Mouse (Mus musculus): Measurements from ENCODE around the gene Gldc.

DNA sequence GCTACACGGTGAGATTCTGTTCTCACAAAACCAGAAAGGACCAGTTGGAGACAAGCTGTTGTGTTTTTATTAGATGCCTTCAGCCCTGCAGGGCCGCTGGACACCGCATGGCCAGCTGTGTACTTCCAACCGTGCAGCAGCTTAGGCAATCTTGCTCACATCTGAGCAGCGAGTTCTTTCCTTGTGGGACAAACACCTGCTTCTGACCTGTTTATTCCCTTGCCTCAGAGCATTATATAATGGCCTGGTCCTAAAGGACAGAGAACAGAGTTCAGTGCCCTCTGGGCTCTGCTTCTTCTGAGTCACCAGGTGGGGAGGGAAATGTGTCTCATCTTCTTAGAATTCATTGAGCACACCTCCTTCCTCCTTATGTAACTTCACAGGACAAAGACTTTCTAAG, 12.4 kb downstream of the Gldc start:
- TF ChIP-seq POLR2A (IDR thresholded peaks at IDR 0.05; ENCODE audit: borderline replicate concordance, low read depth, low read length): no peak
- no peak for TF ChIP-seq CTCF (IDR thresholded peaks at IDR 0.05; ENCODE audit: low read depth, low read length)
